Mouse (Mus musculus): ENCODE measurements around the gene Arel1. TPM values are rescaled to one million over a fixed set of nuclear protein-coding genes. Genes with fewer than 3 reads are reported as not detected.
A peak's percentile ranks its signal among the peaks of the same experiment; 100 is the strongest.

The Arel1 gene
- polyA plus RNA-seq, 1 experiment = 26.9 TPM

- under 1% methylated on average over 3 of the region's 3 CpGs for WGBS
- no peak overlapping the region for H3K4me3 ChIP-seq (replicated peaks; ENCODE audit: extremely low read depth, low read depth, low read length)
- no peaks in the 10 kb centered on the region for H3K4me1 ChIP-seq (ENCODE audit: control insufficient read depth, insufficient read depth, low read length)
- TF ChIP-seq POLR2A (IDR thresholded peaks at IDR 0.05; ENCODE audit: borderline replicate concordance, extremely low read depth, low read depth, low read length) = no peak
- peak; percentile 58 for TF ChIP-seq CTCF (IDR thresholded peaks at IDR 0.05; ENCODE audit: insufficient read depth, low read length)
- no peak for DNase-seq
These were observed 97.3 kb downstream of the Arel1 start for GRCm38 (mm10) chr12:84873434-84873833.

GRCm38 (mm10) chr12:84872310-84872709, 98.4 kb downstream of the Arel1 start:
- TF ChIP-seq CTCF (IDR thresholded peaks at IDR 0.05; ENCODE audit: insufficient read depth, low read length) (no peak), POLR2A (IDR thresholded peaks at IDR 0.05; ENCODE audit: borderline replicate concordance, extremely low read depth, low read depth, low read length) (no peak)
- WGBS = 64% methylated on average over 2 of the region's 2 CpGs
- no peak for DNase-seq
- Histone ChIP-seq H3K4me3 (replicated peaks; ENCODE audit: extremely low read depth, low read depth, low read length) (no peak overlapping the region), H3K4me1 (ENCODE audit: control insufficient read depth, insufficient read depth, low read length) (no peaks in the 10 kb centered on the region)

Other genes with a start within 250 kb of the Arel1 start
- 572 and 1,005 TPM in 2 replicates for gene Npc2, start 197.7 kb downstream of the Arel1 start, polyA plus RNA-seq (2012; rRNA removed)
- gene Isca2, start 197.6 kb downstream of the Arel1 start, polyA plus RNA-seq (2012; rRNA removed) = 28.0 and 34.2 TPM in 2 replicates
- 91.3 and 96.8 TPM in 2 replicates for gene Ltbp2, start 94.4 kb downstream of the Arel1 start, polyA plus RNA-seq (2012; rRNA removed)
- gene Fcf1, start within 50 bp of the Arel1 start, polyA plus RNA-seq (2012; rRNA removed) = 18.4 and 34.0 TPM in 2 replicates
- 12.4 and 16.2 TPM in 2 replicates for gene Ylpm1, start 25.4 kb upstream of the Arel1 start, polyA plus RNA-seq (2012; rRNA removed)
- 2.6 and 2.8 TPM in 2 replicates for gene Prox2, start 139.9 kb upstream of the Arel1 start, polyA plus RNA-seq (2012; rRNA removed)
- 62.8 and 88.7 TPM in 2 replicates for gene Dlst, start 139.9 kb upstream of the Arel1 start, polyA plus RNA-seq (2012; rRNA removed)
- gene Rps6kl1, start 180.4 kb upstream of the Arel1 start, polyA plus RNA-seq (2012; rRNA removed) = 1.1 and 1.4 TPM in 2 replicates
- 3.0 and 3.6 TPM in 2 replicates for gene Pgf, start 206.9 kb upstream of the Arel1 start, polyA plus RNA-seq (2012; rRNA removed)
- gene Eif2b2, start 248.6 kb upstream of the Arel1 start, polyA plus RNA-seq (2012; rRNA removed) = 92.1 and 92.6 TPM in 2 replicates